Mouse (Mus musculus) kidney, postnatal 0 days (tissue): ENCODE measurements around the gene Tmod4. TPM values are rescaled to one million over a fixed set of nuclear protein-coding genes. Genes with fewer than 3 reads are reported as not detected.

ENCODE experiments used
- ATAC-seq: fragments of 200-750 bp; cut with Nextera tagmentation; replicated peaks from 2 replicates; pipeline ENCODE4 v1.8.0; 2017; ENCODE audit warnings: low read depth, moderate number of reproducible peaks, moderate TSS enrichment, moderate library complexity; ENCODE audit not compliant: low FRiP score
- DNase-seq: peaks from one replicate; pipeline ENCODE4 v3.0.0-alpha.2; 2016; ENCODE audit warnings: low spot score
- H3K27ac ChIP-seq: fragments of 300-500 bp; sonication (generic); 2 replicates; pipeline ENCODE4 v1.5.1; 2014; ENCODE audit warnings: mild to moderate bottlenecking
- H3K27me3 ChIP-seq: fragments of 300-500 bp; sonication (generic); 2 replicates; pipeline ENCODE4 v1.6.1; 2014; ENCODE audit warnings: low read length, mixed read lengths; ENCODE audit not compliant: insufficient read depth
- H3K36me3 ChIP-seq: fragments of 300-500 bp; sonication (generic); 2 replicates; pipeline ENCODE4 v1.6.1; 2014; ENCODE audit warnings: low read length, mixed read lengths; ENCODE audit not compliant: insufficient read depth
- H3K4me1 ChIP-seq: fragments of 300-500 bp; sonication (generic); replicated peaks from 2 replicates; pipeline ENCODE4 v1.6.1; 2014; ENCODE audit warnings: antibody characterized with exemption, low read length, mixed read lengths; ENCODE audit not compliant: insufficient read depth
- H3K4me2 ChIP-seq: fragments of 300-500 bp; sonication (generic); 2 replicates; pipeline ENCODE4 v1.6.1; 2014; ENCODE audit warnings: mild to moderate bottlenecking, low read length, moderate library complexity, mixed read lengths
- H3K4me3 ChIP-seq: fragments of 300-500 bp; sonication (generic); replicated peaks from 2 replicates; pipeline ENCODE4 v1.5.1; 2014; ENCODE audit warnings: low read depth, low read length
- H3K9ac ChIP-seq: fragments of 300-500 bp; sonication (generic); 2 replicates; pipeline ENCODE4 v1.6.1; 2014; ENCODE audit warnings: low read depth, low read length
- H3K9me3 ChIP-seq: fragments of 300-500 bp; sonication (generic); replicated peaks from 2 replicates; pipeline ENCODE4 v1.6.1; 2016; ENCODE audit warnings: low read length, inconsistent platforms, mixed read lengths
- CTCF ChIP-seq: IDR thresholded peaks from 2 replicates; pipeline ENCODE4 v1.5.1; 2016; ENCODE audit warnings: antibody characterized with exemption, low read depth, mild to moderate bottlenecking, moderate library complexity
- WGBS: fragments of 180-500 bp; shearing (Covaris S2); extraction: QIAGEN DNeasy Blood & Tissue Kit; methylation state at CpG from one replicate; pipeline ENCODE4 v1.1.7; 2014; 5-methylcytosine and 5-hydroxymethylcytosine counted together
- polyA plus RNA-seq: library from polyadenylated mRNA; unstranded; fragments of >200 nt; fragmentation: Nextera tagmentation; extraction: Ambion mirVana; gene quantifications from 2 replicates; pipeline ENCODE4 v1.2.1, GENCODE M21; 2015

Tmod4 gene
- polyA plus RNA-seq, 1 experiment from 2014 or later = 0.83 TPM

- under 1% methylated on average over 66 of the region's 66 CpGs for WGBS
Measured at GRCm38 (mm10) chr3:95159987-95160963, 36.0 kb downstream of the Tmod4 start, which contains the start of gene Sema6c. Sema6c (plus strand) TSS chr3:95160457.

GRCm38 (mm10) chr3:95161041-95161551 is 36.8 kb downstream of the Tmod4 start:
- peak overlapping the region; percentile 61 for H3K9ac ChIP-seq
- no peak for TF ChIP-seq CTCF
- no peaks in the 10 kb centered on the region for H3K27me3 ChIP-seq
- peak overlapping the region; percentile 97 for H3K4me2 ChIP-seq
- ATAC-seq = peak; percentile 19; the same call in 1 of the 2 replicates
- DNase-seq = peak; percentile 39
- 0% methylated on average over 22 of the region's 30 CpGs for WGBS
- no peak overlapping the region for H3K27ac ChIP-seq
- peaks cover 12% of the 10 kb centered on the region; the same call in 1 of the 2 replicates for H3K4me1 ChIP-seq
- no peaks in the 10 kb centered on the region for H3K36me3 ChIP-seq
- peak overlapping the region; percentile 64 for H3K4me3 ChIP-seq
- no peaks in the 10 kb centered on the region for H3K9me3 ChIP-seq

More at GRCm38 (mm10) chr3:95159987-95160963, 36.0 kb downstream of the Tmod4 start, which contains the start of gene Sema6c:
- Histone ChIP-seq H3K27ac (no peak within 1 kb of the TSS), H3K4me1 (peaks cover 12% of the 10 kb centered on the region; the same call in 1 of the 2 replicates), H3K9me3 (no peaks in the 10 kb centered on the region), H3K4me2 (peak within 1 kb of the TSS; percentile 97), H3K4me3 (peak within 1 kb of the TSS; percentile 64), H3K9ac (peak within 1 kb of the TSS; percentile 61), H3K36me3 (no peaks in the 10 kb centered on the region), H3K27me3 (no peaks in the 10 kb centered on the region)
- peak; percentile 97 for DNase-seq
- TF ChIP-seq CTCF = no peak
- peak; percentile 95 for ATAC-seq

- Histone ChIP-seq H3K4me1 (peaks cover 12% of the 10 kb centered on the region; the same call in 1 of the 2 replicates), H3K9me3 (no peaks in the 10 kb centered on the region), H3K9ac (peak overlapping the region; percentile 61), H3K4me2 (peak overlapping the region; percentile 97), H3K36me3 (no peaks in the 10 kb centered on the region), H3K27ac (no peak overlapping the region), H3K4me3 (peak overlapping the region; percentile 64), H3K27me3 (no peaks in the 10 kb centered on the region)
- TF ChIP-seq CTCF = no peak
- DNase-seq (no peak), ATAC-seq (no peak)
- WGBS = 15% methylated on average over 8 of the region's 9 CpGs
Measured at GRCm38 (mm10) chr3:95161618-95162344, 37.5 kb downstream of the Tmod4 start.

GRCm38 (mm10) chr3:95162345-95162628 is 38.0 kb downstream of the Tmod4 start:
- Histone ChIP-seq H3K27me3 (no peaks in the 10 kb centered on the region), H3K4me1 (peaks cover 12% of the 10 kb centered on the region; the same call in 1 of the 2 replicates), H3K36me3 (no peaks in the 10 kb centered on the region), H3K9me3 (no peaks in the 10 kb centered on the region), H3K27ac (no peak overlapping the region), H3K4me2 (peak overlapping the region; percentile 97; the same call in 1 of the 2 replicates), H3K9ac (no peak overlapping the region), H3K4me3 (no peak overlapping the region)
- ATAC-seq (no peak), DNase-seq (no peak)
- no peak for TF ChIP-seq CTCF
- 54% methylated on average over 2 of the region's 2 CpGs for WGBS

GRCm38 (mm10) chr3:95163419-95164255 is 39.4 kb downstream of the Tmod4 start:
- no peaks in the 10 kb centered on the region for H3K9me3 ChIP-seq
- H3K36me3 ChIP-seq = no peaks in the 10 kb centered on the region
- no peak overlapping the region for H3K9ac ChIP-seq
- H3K4me3 ChIP-seq = no peak overlapping the region
- no peak for DNase-seq
- H3K27ac ChIP-seq = no peak overlapping the region
- no peaks in the 10 kb centered on the region for H3K27me3 ChIP-seq
- H3K4me2 ChIP-seq = no peak overlapping the region
- no peak for TF ChIP-seq CTCF
- peaks cover 12% of the 10 kb centered on the region; the same call in 1 of the 2 replicates for H3K4me1 ChIP-seq
- no peak for ATAC-seq
- WGBS = 48% methylated on average over 11 of the region's 11 CpGs
